Mouse (Mus musculus): ENCODE results near the gene Bcl2l12.

GRCm38 (mm10) chr7:45016761-45017160 is 18.2 kb upstream of the Bcl2l12 start:
- TF ChIP-seq EP300 (IDR thresholded peaks at IDR 0.05; ENCODE audit: low read depth) (no peak), CTCF (IDR thresholded peaks at IDR 0.05; ENCODE audit: low read depth) (no peak)
